Mouse (Mus musculus): Measurements from ENCODE around the gene Rpap2.

DNA sequence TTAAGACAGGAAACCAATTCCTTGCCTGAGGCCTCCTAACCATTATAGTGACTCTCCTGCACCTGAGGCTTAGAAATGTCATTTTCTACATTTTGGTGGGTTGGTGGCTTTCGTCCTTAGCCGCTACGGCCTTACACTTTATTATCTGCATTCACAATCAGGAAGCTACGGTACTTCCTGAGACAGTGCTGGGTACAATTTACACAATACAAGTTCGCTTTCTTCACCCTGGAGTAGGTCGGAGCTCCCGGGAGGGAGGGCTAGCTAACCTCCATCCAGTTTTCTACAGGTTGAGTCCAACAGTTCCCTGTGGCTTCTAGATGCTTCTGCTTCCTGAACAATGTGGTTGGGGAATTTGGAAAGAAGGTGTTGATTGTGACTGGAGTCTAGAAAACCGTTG, 101.7 kb downstream of the Rpap2 start:
- TF ChIP-seq CTCF (IDR thresholded peaks at IDR 0.05; ENCODE audit: low read depth) (no peak), EP300 (IDR thresholded peaks at IDR 0.05; ENCODE audit: low read depth) (no peak)

Data from liver, embryonic 14.5 days (tissue).